Mouse (Mus musculus): ENCODE data around the gene Eif4e1b. TPM values are rescaled to one million over a fixed set of nuclear protein-coding genes. Genes with fewer than 3 reads are reported as not detected.

Gene Eif4e1b
- 3.1 TPM in 1 of 2 replicates, not detected in the other for polyA plus RNA-seq (2011; ENCODE audit: insufficient read depth, insufficient read length, low replicate concordance, missing spikeins)

- TF ChIP-seq POLR2A (IDR thresholded peaks at IDR 0.05; ENCODE audit: borderline replicate concordance, control insufficient read depth, low read depth, low read length), result no peak
- no peak for TF ChIP-seq CTCF (IDR thresholded peaks at IDR 0.05; ENCODE audit: control insufficient read depth, insufficient read depth, low read length)
- Histone ChIP-seq H3K27ac (ENCODE audit: control insufficient read depth, insufficient read depth, low read depth, low read length, poor library complexity) (no peak within 1 kb of the TSS), H3K4me1 (ENCODE audit: control insufficient read depth, insufficient read depth, low read length) (no peaks in the 10 kb centered on the region), H3K4me3 (replicated peaks; ENCODE audit: control insufficient read depth, low read depth, low read length) (no peak within 1 kb of the TSS)
- WGBS, result 75% methylated on average over 4 of the region's 4 CpGs
Measured at GRCm38 (mm10) chr13:54783698-54784097, at the start of gene Eif4e1b. Gene Eif4e1b, plus strand, starts transcription at chr13:54783998.

DNA sequence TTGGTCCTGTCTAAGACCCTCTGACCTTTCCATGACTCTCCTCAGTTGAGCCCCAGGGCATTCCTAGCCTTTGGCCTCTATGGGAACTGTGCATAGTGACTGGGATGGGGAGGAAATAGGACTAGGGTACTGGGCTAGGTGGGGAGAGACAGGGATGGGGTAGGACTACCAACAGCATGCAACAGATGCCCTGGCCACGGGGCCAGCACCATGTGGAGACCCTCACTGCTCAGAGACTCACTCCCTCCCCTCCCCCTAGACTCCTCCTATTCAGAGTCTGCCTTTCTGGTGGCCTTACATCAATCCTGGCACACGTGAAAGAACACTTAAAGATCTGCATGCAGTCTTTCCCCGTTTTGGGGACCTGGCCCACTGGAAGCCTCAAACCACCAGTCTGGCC lies 46.9 kb upstream of the Eif4e1b start:
- Histone ChIP-seq H3K27ac (ENCODE audit: control insufficient read depth, insufficient read depth, low read depth, low read length, poor library complexity) (no peak overlapping the region), H3K4me3 (replicated peaks; ENCODE audit: control insufficient read depth, low read depth, low read length) (no peak overlapping the region), H3K4me1 (ENCODE audit: control insufficient read depth, insufficient read depth, low read length) (no peaks in the 10 kb centered on the region)
- TF ChIP-seq POLR2A (IDR thresholded peaks at IDR 0.05; ENCODE audit: borderline replicate concordance, control insufficient read depth, low read depth, low read length), result no peak
- TF ChIP-seq CTCF (IDR thresholded peaks at IDR 0.05; ENCODE audit: control insufficient read depth, insufficient read depth, low read length), result no peak
- 21% methylated on average over 3 of the region's 3 CpGs for WGBS

GRCm38 (mm10) chr13:54737488-54738212 lies 46.1 kb upstream of the Eif4e1b start:
- Histone ChIP-seq H3K4me3 (replicated peaks; ENCODE audit: control insufficient read depth, low read depth, low read length) (no peak overlapping the region), H3K4me1 (ENCODE audit: control insufficient read depth, insufficient read depth, low read length) (no peaks in the 10 kb centered on the region), H3K27ac (ENCODE audit: control insufficient read depth, insufficient read depth, low read depth, low read length, poor library complexity) (no peak overlapping the region; the same call in 1 of the 2 replicates)
- TF ChIP-seq POLR2A (IDR thresholded peaks at IDR 0.05; ENCODE audit: borderline replicate concordance, control insufficient read depth, low read depth, low read length), result no peak
- TF ChIP-seq CTCF (IDR thresholded peaks at IDR 0.05; ENCODE audit: control insufficient read depth, insufficient read depth, low read length), result no peak
- WGBS, result 5% methylated on average over 87 of the region's 87 CpGs

DNA sequence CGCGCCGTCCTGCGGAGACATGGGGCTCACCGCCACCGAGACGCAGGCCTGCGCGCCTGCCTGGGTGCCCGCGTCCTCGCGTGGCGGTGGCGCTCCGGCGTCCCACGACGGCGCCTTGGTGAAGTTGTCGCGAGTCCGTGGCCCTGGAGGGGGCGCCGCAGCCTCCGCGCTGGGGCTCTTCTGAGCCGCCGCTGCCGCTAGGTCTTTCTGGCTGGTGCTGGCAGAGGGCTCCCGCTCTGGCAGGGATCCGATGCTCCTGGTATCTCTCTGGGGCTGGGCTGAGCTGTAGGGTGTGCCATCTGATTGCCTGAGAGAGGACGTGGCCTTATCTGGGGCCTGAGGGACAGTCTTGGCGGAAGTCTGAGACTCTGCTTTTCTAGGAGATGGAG lies 45.6 kb upstream of the Eif4e1b start:
- H3K27ac ChIP-seq (ENCODE audit: control insufficient read depth, insufficient read depth, low read depth, low read length, poor library complexity), result no peak overlapping the region; the same call in 1 of the 2 replicates
- no peaks in the 10 kb centered on the region for H3K4me1 ChIP-seq (ENCODE audit: control insufficient read depth, insufficient read depth, low read length)
- H3K4me3 ChIP-seq (replicated peaks; ENCODE audit: control insufficient read depth, low read depth, low read length), result no peak overlapping the region
- 9% methylated on average over 33 of the region's 34 CpGs for WGBS
- TF ChIP-seq CTCF (IDR thresholded peaks at IDR 0.05; ENCODE audit: control insufficient read depth, insufficient read depth, low read length) (no peak), POLR2A (IDR thresholded peaks at IDR 0.05; ENCODE audit: borderline replicate concordance, control insufficient read depth, low read depth, low read length) (no peak)

DNA sequence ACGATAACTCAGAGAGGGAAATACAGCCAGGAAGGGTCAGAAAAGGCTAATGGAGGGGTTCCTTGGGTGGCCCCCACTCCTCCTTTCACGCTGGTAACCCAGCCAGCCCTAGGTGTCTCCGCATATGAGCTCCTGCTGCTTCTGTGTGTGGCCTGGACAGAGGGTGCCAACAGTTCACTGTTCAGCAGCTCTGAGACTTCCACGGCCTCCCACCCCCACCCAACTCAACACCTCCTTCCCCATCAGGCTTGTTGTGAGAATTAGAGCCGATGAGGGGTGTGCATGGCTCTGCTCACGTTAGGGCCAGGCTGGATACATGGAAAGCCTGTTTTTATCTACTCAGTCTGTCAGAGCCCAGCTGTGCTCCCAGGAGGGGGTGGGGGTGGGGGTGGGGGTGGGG lies 37.7 kb upstream of the Eif4e1b start:
- no peak for TF ChIP-seq CTCF (IDR thresholded peaks at IDR 0.05; ENCODE audit: control insufficient read depth, insufficient read depth, low read length)
- TF ChIP-seq POLR2A (IDR thresholded peaks at IDR 0.05; ENCODE audit: borderline replicate concordance, control insufficient read depth, low read depth, low read length), result no peak
- no peak overlapping the region for H3K27ac ChIP-seq (ENCODE audit: control insufficient read depth, insufficient read depth, low read depth, low read length, poor library complexity)
- H3K4me3 ChIP-seq (replicated peaks; ENCODE audit: control insufficient read depth, low read depth, low read length), result no peak overlapping the region
- H3K4me1 ChIP-seq (ENCODE audit: control insufficient read depth, insufficient read depth, low read length), result no peaks in the 10 kb centered on the region
- 36% methylated on average over 6 of the region's 6 CpGs for WGBS

DNA sequence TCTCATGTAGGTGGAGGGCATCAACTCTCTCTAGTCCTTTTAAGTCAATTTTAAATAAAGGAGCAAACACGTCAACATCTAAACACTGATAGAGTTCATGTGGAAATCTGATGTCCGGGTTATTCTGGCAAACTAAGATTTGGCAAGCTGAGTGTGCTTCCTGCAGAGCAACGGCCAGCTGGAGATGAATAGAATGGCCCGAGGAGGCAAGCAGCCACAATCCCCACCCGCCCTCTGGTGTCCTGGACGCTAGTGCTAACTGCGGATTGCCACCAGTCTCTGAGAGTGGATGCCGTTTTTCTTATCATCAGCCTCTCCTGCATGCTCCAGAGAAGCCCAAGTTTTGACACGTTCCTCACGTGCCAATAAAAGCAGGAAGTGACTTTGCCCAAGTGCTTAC lies 36.9 kb upstream of the Eif4e1b start:
- no peak for TF ChIP-seq CTCF (IDR thresholded peaks at IDR 0.05; ENCODE audit: control insufficient read depth, insufficient read depth, low read length)
- TF ChIP-seq POLR2A (IDR thresholded peaks at IDR 0.05; ENCODE audit: borderline replicate concordance, control insufficient read depth, low read depth, low read length), result no peak
- Histone ChIP-seq H3K4me1 (ENCODE audit: control insufficient read depth, insufficient read depth, low read length) (no peaks in the 10 kb centered on the region), H3K4me3 (replicated peaks; ENCODE audit: control insufficient read depth, low read depth, low read length) (no peak overlapping the region), H3K27ac (ENCODE audit: control insufficient read depth, insufficient read depth, low read depth, low read length, poor library complexity) (no peak overlapping the region)
- 42% methylated on average over 10 of the region's 10 CpGs for WGBS

DNA sequence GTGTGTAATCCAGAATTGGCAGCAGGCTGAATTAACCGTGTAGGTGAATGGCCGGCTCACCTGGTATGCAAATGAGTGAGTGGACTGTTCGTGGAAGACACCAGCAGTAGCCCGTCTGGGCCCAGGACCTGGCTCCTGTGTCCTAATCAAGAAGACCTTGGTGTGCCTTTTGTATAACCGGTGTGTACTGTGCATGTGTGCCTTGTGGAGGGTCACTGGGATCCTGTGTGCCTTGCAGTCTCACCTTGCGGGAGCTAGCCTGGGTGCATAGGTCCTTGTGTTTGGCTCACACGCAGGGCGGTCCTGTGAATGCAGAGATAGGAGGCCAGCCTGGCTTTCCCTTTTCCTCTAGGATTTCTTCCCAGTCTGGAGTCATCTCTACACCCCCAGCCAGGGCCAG lies 35.6 kb upstream of the Eif4e1b start:
- no peaks in the 10 kb centered on the region for H3K4me1 ChIP-seq (ENCODE audit: control insufficient read depth, insufficient read depth, low read length)

GRCm38 (mm10) chr13:54748721-54749060 lies 35.1 kb upstream of the Eif4e1b start:
- TF ChIP-seq CTCF (IDR thresholded peaks at IDR 0.05; ENCODE audit: control insufficient read depth, insufficient read depth, low read length) (no peak), POLR2A (IDR thresholded peaks at IDR 0.05; ENCODE audit: borderline replicate concordance, control insufficient read depth, low read depth, low read length) (no peak)
- H3K4me1 ChIP-seq (ENCODE audit: control insufficient read depth, insufficient read depth, low read length), result no peaks in the 10 kb centered on the region
- H3K27ac ChIP-seq (ENCODE audit: control insufficient read depth, insufficient read depth, low read depth, low read length, poor library complexity), result no peak overlapping the region
- no peak overlapping the region for H3K4me3 ChIP-seq (replicated peaks; ENCODE audit: control insufficient read depth, low read depth, low read length)
- WGBS, result 61% methylated on average over 10 of the region's 10 CpGs

More for the DNA sequence above, 35.6 kb upstream of the Eif4e1b start:
- 74% methylated on average over 8 of the region's 8 CpGs for WGBS
- TF ChIP-seq CTCF (IDR thresholded peaks at IDR 0.05; ENCODE audit: control insufficient read depth, insufficient read depth, low read length), result no peak
- no peak for TF ChIP-seq POLR2A (IDR thresholded peaks at IDR 0.05; ENCODE audit: borderline replicate concordance, control insufficient read depth, low read depth, low read length)
- no peak overlapping the region for H3K4me3 ChIP-seq (replicated peaks; ENCODE audit: control insufficient read depth, low read depth, low read length)
- H3K27ac ChIP-seq (ENCODE audit: control insufficient read depth, insufficient read depth, low read depth, low read length, poor library complexity), result no peak overlapping the region
